Mouse (Mus musculus) urinary bladder, postnatal 4 days (tissue): ENCODE data around the gene Myo3a.
"Not testable (repeated sequence)": the region's sequence is repeated elsewhere in the genome, so short reads cannot be mapped to it uniquely, and the experiment has no call there.

Experiments
- DNase-seq, 2 experiments: peaks; one replicate each; pipeline ENCODE4 v3.0.0; 2021 to 2022; ENCODE audit warnings: low spot score in 2 of 2

Myo3a gene

DNA sequence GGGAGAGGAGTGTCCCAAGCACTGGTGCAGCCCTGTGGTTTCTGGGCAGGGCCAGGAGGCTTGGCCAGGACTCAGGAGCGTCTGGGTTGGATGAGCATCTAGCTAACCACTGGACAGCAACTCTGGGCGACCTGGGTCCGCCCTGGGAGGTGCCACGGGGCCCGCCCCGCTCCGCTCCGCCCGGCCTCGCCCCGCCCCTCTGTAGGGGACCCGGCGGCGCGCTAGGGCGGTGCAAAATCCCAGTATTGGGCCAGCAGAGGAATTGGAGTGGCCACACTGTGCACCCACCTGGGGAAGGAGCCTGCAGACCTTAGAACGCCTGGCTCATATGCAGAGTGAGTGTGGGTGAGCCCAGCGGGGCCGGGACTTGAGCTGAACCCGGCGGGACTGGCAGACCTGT lies at the start of gene Myo3a:
Gene Myo3a, plus strand, starts transcription at position 196 of the 400 bp plus-strand sequence.
- DNase-seq: no peak

DNA sequence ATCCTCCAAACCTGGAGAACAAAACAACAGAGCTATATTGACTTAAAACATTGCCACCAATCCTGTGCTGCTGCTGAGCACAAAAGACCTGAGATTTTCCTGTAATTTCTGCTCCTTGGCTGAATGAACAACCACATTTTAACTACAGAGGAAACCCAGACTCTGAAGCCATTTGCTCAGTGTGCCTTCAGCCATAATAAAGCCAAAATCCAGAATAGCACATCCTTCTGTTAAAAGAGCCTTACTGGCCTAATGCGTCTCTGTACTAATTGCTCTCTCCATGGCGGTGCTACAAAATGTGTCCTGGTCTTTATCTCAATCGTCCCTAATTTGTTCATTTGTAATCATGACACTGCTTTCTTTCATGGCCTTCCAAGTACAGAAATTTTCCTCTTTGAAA lies 23.2 kb downstream of the Myo3a start:
- DNase-seq: no peak

DNA sequence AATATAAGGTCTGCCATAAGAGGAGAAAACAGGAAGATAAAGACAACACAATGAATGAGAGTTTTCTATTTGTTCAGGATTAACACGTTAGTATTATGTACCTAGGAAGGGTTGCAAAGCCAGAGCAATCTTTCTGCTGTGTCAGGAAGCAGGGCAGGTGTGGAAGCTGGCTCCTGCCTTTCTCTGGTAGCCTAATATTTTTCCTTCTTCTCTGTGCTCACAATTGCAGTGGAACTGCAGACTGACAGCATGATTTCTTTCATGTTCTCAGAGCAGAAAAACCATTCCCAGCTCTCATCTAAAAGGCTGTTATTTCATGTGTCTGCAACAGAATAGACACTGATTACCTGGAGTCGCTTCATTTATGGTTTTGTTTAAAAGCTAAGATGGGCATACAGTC lies 23.7 kb downstream of the Myo3a start:
- DNase-seq: no peak

DNA sequence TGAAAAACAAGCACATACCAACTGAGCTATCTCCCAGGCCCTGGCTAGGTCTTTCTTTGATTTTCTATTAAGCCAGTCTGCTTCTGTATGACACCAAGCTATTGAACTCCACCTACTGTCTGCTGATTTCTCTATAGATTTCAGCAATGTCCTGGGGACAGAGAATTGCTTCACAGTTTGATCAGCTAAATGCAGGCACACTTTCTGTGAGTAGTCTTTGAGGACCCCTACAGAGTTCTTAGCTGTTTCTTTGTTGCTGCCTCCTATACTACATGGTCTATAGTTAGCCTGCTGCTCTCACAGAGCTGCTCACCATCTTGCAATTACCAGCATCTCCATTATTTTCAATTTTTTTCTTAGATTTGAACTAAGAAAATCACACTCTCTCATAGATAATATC lies 28.3 kb downstream of the Myo3a start:
- no peak for DNase-seq

DNA sequence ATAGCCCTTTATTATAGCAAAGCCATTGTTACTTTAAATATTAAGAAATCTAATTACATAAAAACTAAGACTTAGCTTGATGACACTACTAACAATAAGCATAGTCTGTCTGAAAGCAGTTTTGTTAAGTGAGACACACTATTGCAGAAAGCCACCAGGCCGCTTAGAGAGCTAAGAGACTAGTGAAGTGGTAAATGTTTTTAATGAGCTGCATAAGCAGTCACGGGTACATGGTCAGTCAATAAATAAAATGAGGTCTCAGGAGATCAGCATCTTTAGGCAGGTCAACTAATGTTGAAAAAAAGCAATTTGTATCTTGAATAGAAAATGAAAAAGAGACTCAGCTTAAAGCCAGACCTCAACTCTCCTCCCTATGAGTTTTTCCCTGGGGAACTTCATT lies 44.3 kb downstream of the Myo3a start:
- no peak for DNase-seq

DNA sequence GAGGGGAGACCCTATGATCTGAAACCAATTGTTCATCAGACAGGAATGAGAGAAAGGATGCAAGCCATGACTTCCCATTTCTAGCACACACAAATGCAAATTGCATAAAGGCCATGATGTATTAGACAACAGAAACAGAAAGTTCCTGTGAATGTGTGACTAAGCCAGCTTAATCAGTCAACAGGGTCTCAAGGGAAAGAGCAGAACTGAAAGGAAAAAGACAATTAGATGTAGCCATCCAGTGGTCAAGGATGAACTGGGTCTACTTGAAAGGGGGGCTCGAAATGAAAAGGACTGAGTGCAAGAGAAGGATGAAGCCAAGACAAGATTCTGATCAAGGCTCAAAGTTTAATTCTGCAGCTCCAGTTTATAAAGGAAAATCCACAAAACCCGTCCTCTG lies 58.1 kb downstream of the Myo3a start:
- no peak for DNase-seq

DNA sequence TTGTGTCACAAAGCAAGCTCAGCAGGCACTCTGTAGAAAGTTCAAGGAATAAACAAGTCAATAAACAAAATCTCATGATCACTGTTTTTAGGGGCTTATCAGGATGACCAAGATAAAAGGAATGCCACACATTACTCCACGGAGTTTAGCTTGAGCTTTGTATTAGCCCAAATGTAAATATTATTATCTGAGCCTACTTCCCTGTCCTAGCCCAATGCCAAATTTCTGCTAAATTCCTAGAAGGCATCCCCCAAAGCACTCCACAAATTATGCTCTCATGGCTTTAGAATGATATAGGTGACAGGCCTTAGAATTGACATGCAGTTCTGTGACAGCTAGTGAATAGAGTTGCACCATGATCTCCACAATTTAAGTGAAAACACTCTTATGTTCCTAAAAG lies 58.5 kb downstream of the Myo3a start:
- no peak for DNase-seq

DNA sequence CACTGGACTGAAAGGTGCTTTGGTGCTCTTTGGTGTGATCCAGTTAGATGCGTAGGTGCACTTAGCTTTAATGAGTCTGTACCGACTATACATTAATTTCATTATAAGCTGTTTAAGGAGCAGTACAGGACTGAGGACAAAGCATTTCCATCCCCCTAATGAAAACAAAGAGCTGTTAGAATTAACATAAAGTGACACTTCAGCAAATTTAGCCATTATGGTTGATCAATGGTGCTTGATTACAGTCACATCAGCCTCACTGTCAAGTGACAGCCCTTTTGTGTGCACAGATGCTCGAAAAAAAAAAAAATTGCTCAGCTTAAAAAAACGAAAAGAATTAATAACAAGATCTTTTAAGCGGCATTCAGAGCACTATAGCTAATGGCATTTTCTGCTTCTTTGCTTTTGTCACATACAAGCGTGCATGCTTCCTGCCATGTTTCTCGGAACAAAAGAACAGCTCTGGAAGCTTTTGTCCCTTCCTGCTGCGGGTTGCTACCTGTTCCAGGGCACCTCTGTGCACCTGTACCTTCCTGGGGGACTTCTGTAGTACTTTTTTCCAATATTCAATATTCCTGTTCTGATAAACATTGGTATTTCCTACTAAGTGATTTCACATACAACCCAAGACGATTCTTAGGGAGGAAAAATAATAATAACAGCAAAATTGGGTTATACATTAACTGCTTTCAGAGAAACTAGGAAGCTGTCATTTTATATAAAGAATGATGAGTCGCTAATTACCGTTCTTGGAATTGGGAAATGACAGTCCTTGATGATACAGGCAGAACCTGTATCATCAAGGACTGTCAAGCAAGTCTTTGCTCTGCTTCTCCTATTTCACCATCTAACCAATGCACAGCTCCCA lies 66.5 kb downstream of the Myo3a start:
- no peak for DNase-seq

DNA sequence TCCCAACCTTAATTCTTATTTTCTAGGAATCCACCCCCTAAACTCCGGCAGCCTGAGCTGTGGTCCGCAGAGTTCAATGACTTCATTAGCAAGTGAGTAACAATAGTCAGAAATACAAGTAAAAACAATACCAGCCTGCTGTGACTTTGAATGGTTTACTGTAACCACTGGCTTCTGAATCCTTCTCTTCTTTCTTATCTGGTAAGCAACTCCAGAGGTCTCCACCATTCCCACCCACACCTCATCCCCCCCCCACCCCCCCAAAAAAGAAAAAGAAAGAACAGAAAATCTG lies 67.1 kb downstream of the Myo3a start:
- DNase-seq: no peak

DNA sequence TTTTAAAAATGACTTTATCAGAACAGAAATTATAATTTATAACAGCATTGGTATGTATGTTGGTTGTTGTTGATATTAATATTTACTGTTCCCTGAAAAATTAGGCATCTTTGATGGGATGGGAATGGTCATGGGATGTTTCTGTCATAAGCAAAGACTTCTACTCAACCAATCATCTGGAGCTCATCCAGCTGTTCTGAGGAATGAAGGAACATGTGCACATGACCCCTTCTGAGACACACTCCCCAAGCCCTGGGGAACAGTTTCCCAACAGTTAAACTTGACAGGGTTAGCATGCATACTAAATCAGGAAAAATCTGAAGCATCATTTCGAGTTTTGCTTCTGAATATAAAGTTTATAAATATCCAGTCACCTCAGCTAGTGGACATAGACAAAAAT lies 70.6 kb downstream of the Myo3a start:
- no peak for DNase-seq

DNA sequence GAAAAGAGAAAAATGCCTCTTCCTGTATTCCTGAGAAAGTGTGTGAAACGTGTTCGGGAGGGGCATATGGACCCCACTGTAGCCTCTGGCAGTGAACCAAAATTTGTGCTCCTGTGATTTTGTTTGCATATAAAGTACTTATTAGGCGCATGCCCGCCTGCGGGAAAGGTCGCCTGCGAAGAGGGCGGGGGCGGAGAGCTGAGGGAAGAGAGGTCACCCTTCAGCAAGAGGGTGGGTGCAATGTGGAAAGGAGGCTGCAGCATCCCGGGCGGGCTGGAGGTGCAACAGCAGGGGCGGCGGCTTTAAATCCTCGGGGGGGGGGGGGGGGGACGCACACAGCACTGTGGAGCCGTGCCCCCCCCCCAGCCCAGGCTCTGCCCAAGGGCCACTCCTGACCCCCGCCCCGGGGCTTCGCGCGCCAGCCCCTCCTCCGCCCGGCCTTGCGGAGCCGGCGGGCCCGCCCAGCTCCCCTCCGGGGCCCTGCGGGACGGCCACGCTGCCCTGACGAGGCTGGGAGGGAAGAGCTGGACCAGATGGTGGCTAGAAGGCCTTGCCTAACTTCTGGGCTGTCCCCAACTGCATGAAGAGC lies 111.1 kb downstream of the Myo3a start:
- peak; percentile 24 to 59 for DNase-seq

DNA sequence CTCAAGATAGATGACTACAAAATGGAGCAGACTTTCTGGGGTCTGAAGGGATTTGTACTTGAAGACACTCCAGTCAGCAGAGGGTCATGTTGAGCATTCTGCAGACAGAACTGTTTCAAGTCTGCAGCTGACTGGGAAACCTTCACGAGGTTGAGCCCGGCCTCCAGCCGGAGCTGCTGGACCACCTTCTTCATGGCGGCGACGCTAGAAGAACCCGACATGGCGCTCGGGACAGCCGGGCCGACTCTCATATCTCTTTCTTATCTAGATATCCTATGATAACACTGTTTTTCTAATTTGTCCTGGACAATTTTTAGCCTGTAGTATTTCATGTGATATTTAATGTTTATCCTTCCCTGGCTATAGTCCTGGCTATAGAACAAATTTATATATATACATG lies 183.2 kb downstream of the Myo3a start:
- not testable (repeated sequence) for DNase-seq

DNA sequence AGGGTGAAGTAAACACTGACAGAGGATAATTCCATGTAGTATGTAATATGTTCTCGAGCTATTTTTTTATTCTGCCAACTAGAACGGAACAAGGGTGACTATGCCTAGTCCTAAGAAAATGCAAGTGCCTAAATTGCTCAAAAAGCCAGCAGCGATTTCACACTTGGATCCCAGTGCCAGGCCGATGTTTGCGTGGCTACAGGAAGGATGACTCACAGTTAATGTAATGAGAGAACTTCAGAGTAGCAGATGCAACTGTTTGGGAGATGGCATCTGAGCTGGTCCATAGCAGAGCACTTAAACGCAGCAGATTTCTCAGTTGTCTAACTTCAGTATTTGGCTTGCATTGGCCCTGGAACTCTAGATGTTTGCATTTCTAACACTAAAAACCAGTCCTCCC lies 321.1 kb downstream of the Myo3a start:
- no peak for DNase-seq

DNA sequence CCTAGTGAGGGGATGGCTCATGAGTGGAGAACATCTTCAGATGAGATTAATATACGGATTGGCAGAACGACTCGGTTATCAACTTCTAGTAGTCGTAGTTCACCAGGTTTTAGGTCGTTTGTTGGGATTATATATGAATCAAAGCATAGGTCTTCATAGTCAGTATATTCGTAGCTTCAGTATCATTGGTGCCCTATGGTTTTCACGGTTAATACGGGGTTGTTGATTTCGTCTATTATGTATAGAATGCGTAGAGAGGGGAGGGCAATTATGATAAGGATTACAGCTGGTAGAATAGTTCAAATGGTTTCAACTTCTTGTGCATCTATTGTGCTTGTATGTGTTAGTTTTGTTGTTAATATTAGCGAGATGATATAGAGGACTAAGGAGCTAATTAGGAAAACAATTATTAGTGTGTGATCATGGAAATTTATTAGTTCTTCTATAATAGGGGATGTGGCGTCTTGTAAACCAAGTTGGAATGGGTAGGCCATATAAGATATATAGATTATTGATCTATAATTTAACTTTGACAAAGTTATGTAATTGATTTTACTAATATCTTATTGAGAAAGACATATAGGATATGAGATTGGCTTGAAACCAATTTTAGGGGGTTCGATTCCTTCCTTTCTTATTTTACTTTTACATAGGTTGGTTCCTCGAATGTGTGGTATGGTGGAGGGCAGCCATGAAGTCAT lies 360.3 kb downstream of the Myo3a start:
- DNase-seq: not testable (repeated sequence)

DNA sequence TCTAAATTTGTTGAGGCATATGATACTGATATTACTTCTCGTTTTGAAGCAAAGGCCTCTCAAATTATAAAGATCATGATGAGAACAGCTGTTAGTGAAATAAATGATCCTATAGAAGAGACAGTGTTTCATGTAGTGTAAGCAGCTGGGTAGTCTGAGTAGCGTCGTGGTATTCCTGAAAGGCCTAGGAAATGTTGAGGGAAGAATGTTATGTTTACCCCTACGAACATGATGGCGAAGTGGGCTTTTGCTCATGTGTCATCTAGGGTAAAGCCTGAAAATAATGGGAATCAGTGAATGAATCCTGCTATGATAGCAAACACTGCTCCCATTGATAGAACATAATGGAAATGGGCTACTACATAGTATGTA lies 360.9 kb downstream of the Myo3a start:
- not testable (repeated sequence) for DNase-seq

DNA sequence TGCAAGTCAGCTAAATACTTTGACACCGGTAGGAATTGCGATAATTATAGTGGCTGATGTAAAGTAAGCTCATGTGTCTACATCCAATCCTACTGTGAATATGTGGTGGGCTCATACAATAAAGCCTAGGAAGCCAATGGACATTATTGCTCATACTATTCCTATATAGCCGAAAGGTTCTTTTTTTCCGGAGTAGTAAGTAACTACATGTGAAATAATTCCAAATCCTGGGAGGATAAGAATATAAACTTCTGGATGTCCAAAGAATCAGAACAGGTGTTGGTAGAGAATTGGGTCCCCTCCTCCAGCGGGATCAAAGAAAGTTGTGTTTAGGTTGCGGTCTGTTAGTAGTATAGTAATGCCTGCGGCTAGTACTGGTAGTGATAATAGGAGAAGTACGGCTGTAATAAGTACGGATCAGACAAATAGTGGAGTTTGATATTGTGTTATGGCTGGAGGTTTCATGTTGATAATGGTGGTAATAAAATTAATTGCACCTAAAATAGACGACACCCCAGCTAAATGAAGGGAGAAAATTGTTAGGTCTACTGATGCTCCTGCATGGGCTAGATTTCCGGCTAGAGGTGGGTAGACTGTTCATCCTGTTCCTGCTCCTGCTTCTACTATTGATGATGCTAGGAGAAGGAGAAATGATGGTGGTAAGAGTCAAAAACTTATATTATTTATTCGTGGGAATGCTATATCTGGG lies 361.5 kb downstream of the Myo3a start:
- DNase-seq: not testable (repeated sequence)

DNA sequence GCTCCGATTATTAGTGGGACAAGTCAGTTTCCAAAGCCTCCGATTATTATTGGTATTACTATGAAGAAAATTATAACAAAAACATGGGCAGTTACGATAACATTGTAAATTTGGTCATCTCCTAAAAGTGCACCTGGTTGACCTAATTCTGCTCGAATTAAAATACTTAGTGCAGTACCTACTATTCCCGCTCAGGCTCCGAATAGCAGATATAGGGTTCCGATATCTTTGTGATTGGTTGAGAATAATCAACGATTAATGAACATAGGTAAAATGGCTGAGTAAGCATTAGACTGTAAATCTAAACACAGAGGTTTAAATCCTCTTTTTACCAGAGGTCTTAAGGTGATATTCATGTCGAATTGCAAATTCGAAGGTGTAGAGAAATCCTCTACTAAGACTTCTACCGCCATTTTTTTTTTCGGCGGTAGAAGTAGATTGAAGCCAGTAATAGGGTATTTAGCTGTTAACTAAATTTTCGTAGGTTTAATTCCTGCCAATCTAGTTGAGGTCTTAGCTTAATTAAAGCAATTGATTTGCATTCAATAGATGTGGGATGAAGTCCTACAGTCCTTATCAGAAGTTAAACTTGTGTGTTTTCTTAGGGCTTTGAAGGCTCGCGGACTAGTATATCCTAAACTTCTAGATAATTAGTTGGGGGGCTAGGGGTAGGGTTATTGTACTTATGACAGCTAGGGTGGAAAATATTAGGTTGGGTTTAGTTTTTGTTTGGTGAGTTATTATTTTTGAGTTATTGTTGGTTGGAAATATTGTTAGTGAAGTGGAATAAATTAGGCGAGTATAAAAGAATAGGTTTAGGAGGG lies 362.3 kb downstream of the Myo3a start:
- not testable (repeated sequence) for DNase-seq

DNA sequence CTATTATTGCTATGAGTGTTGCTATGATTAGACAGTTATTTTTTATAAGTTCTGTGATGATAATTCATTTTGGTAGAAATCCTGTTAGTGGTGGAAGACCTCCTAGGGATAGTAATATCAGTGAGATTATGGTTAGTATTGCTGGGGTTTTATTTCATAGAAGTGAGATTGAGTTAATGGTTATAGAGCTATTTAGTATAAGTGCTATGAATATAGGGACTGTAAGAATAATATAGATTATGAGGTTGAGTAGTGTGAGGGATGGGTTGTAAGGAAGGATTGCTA lies 362.8 kb downstream of the Myo3a start:
- DNase-seq: no peak

DNA sequence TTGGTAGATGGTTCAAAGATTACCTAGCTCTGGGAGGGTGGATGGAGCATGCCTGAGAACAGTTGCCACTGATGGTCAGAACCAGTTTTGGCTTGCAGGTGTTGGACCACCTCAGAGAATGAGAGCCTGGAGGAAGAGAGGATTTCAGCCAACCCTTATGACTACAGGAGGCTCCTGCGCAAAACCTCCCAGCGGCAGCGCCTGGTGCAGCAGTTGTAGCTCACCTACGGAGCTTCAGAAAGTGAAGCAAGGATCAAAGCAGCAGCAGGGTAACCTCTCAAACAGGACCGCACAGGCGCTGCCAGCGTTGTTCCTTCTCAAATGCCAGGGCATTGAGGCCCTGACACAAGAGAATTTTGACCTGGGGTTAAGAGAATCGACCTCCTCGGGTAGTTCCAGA lies 390.6 kb downstream of the Myo3a start:
- no peak for DNase-seq

DNA sequence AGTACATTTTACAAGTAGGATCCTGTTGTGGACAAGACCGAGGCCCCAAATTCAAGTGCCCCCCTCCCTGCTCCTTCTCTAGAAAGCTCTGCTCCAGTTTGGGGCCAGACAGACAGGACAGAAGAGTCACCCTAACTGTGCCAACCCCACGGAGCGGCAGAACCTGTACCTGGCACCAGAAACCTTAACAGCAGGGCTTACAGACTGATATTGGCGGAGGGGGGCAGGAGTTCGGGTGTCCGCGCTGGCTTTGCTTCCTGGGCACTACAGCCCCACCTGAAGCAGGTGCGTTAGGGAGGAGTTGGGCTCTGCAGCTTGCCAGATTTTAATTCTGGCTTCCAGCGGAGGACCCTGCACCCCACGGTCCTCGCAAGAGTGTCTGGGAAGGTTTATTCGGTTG lies 392.1 kb downstream of the Myo3a start:
- DNase-seq: no peak

DNA sequence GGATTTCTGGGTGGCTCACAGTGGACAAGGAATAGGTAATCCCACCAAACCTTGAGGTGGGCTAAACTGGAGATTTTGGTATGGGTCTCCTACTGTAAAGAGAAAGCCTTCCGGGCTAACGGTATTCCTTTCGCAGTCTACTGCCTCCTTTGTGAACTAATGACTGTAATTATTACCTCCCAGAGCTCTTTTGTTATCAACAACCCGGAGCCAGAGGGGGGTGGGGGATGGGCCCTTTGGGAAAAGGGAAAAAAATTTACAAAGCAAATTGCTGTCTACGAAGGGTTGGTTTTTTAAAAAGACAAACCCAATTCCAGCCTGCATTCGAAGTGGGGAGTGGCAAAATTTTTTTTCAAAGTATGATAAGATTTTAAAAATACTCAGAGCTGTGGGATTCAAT lies 392.7 kb downstream of the Myo3a start:
- DNase-seq: no peak

DNA sequence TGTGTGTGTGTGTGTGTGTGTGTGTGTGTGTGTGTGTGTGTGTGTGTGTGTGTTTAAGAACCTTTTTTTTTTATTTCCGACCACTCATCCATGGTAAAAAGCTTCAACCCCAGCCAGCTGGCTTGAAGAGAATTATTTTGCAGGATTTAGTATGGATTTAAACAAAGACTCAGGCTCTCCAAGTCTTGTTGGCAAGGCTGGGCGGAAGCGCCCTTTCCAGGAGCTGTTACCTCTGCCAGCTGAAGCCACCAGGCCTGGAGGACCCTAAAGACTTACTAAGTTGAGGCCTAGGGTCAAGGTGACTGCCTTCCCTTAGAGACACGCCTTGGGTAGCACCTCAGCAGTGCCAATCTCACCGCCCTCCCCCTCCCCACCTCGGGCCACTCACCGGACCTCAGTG lies 393.2 kb downstream of the Myo3a start:
- no peak for DNase-seq
